Mouse (Mus musculus) NIH3T3 (cell line): Measurements from ENCODE around the gene Gm26992.

Experiments used
- DNase-seq: peaks from one replicate; pipeline ENCODE4 v3.0.0-alpha.2; 2012; ENCODE audit warnings: low read depth

The Gm26992 gene

DNA sequence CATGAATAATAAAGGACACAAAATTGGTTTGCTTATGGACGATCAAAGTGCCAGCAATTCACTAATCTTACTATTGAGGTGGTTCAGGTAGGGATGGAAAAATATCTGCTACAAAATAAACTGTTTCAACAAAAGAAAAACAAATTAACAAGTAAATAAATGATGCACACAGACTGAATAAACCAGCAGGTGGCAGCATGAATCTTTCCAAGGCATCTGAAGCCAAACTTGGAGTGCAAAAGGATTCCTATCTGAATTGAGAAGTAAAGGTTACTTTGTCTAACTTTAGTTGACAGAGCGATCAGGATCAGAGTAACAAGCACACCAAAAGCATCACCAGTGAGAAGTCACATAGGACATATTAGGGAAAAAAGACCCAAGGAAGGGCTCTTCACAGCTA is 62.2 kb downstream of the Gm26992 start:
- DNase-seq, result peak; percentile 76

DNA sequence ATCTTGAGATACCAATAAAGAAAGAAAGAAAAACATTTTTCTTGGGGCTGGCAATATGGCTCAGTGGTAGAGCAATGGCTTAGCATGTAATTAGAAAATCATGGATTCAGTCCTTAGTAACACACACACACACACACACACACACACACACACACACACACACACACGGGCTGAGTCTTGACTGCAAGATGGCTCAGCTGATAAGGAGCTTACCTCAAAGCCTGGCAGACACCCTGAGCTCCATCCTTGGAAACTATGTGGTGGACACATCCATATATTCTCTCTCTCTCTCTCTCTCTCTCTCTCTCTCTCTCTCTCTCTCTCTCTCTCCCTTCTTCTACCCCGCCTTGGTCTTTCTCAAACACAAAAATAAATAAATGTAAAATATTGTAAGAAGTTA is 69.0 kb downstream of the Gm26992 start:
- no peak for DNase-seq

DNA sequence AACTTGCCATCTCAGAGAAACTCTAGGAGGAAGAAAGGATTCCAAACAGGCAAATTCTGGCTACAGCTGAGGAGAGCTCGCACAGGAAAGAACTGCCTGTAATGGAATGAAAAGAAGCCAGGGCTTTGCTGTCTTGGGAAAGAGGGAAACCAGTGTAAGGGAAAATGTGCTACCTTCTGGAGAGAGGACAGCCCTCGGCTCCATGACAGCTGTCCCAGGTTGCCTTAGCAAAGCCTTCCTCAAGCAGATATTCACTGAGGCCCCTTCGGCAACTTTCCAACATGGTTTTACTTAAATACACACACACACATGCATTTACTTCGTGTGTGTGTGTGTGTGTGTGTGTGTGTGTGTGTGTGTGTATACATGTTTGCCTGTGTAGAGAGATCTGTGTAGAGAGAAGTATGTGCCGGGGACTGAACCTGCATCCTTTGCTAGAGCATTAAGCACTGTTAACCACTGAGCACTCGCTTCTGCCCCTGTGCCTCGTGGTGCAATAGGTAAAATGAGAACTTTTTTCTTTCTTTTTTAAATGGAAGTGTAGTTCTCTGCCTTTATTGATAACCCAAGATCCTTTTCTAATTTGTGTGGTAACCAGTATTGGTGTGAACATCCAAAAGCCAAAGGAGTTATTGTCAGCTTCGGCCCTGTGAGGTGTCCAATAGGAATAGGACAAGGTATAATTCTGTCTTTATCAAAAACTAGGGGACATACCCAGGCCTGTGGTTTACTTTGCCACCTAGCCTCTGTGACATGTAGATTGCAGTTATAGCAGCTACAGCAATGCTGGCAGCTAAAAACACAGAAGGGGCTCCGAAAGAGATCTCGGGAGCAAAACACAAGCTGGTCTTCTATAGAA is 70.8 kb downstream of the Gm26992 start:
- peak; percentile 27 for DNase-seq

DNA sequence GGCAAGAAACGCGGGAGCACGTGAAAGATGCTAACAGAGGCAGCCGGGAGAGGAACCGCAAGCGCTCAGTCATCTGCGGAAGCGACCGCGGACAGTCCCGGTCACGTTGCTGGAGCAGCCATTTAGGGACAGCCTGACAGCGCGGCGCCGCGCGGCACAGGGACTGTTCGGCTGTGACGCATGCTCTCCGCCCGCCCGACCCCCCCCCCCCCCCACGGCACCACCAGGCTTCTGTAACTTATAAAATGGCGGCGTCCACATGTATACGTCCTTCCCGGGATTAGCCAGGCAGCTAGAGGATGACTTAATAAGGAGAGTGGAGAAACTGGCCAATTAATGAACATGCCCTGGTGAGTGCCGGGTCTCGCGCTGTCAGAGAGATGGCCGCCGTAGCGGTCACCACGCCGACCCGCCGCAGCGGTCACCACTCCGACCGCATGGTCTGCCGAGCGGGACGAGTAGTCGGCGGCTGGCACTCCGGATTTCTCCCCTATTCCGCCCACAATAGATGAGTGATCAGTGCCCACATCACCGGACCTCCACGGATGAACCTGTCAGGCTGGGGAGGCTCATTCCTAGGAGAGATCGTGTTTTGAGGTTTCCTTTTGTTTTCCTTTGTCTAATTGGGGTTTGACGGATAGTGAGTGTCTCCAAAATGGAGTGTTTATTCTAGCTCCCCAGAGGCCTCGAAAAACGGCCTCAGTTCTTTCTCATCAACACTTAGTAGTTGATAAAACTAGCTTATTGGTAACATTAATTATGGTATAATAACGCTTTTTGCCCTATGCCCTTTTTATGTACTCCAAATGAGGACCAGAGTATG is 71.8 kb downstream of the Gm26992 start:
- DNase-seq, result peak; percentile 71

DNA sequence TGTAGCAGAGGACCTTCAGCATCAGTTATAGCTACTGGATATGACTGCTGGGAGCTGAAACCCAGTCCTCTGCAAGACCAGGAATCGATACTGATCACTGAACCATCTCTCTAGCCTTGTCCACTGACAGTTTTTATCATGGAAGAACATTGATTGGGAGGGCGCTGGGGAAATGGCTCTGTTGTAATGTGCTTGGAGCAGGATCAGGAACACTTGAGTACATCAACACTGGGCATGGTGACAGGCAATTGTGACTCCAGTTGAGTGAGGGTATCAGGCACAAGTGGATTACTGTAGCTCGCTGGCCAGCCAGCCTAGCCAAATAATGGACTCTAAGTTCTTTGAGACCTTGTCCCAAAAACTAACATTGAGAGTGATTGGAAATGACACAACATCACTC is 77.6 kb downstream of the Gm26992 start:
- DNase-seq, result no peak

DNA sequence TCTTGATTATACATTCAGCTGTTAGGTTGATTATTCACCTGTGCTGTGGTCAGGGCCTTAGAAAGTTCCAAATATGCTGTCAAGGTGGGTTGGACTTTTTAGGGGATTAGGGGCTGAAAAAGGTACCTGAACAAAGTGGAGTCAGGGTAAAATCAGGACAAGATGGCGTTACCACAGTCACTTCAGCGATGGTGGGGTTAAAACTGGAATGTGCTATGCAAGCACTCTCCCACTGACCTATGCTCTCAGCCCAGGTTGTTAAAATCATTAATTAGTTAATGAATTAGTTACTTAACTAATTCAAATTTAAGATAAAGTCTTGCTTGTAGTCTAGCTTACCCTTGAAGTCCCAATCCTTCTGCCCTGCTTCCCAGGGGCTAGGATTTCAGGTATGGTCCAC is 78.3 kb downstream of the Gm26992 start:
- DNase-seq, result no peak

DNA sequence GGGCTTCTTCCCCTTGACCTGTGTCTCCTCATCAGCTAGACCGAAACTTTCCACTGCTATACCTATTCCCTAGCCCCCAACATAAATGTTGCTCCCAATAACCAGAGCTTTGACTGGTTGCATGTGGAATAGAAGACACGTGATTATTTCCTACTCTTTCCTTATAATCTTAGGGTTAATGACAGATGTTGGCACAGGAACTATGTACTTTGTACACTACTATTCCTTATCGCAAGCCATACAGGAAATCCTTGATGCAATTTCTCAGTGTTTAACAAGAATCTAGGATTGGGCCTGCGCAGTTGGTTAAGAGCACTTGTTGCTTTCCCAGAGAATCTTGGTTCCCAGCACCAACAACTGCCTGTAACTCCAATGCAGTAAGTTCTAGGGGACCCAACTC is 86.4 kb downstream of the Gm26992 start:
- no peak for DNase-seq

DNA sequence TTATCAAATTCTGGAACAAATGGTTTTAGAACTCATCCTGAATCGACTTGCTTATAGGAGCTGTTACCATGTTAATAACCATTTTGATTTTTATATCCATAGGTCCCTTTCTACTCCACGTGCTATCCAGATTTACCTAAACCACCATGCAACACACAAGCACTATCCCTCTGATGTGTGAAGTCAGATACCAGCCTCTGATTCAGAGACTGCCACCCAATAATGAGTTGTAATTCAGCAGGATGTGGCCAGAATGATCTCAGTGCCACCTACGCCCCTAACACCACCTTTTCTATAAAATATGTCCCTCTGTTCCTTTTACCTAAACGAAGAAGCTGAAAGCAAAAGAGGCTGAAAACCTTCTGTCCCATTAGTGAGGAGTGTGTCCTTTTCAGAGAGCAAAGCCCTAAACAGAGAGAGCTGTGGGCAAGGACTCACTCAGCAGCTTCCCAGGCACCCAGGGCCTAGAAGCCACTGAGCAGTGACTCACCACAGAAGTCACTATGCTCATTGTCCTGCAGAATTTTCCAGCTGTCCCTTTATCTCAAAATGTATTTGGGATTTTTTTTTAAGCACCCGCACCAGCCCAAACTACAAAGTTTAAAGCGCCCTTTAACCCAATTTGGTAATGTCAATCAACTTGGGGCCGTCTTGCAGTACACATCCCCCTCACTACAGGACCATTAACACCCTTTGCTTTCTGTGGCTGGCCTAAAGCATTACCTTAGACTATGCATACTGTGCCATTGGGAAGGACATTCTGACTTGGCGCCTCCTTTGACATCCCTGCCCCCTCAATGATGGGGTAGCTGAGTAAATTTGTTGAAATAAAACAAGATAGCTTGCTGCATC is 87.6 kb downstream of the Gm26992 start:
- no peak for DNase-seq

DNA sequence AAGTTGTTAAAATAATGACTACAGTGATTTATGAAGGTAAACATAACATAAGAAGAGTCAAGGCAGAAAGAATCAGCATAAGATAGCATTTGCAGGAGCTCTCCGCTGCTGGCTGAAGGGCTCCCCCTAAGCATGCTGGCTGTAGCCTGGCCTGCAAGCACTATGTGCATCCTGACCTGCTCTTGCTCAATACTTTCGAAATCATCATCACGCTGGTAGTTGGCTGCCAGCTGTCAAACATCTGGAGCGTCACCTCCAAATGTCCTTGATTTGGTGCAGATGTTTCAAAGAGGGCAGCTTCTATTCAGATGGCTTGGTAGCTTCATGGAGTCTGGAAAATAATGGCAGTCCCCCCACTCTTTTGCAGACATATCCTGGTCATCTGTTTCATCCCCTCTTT is 93.0 kb downstream of the Gm26992 start:
- peak; percentile 84 for DNase-seq

DNA sequence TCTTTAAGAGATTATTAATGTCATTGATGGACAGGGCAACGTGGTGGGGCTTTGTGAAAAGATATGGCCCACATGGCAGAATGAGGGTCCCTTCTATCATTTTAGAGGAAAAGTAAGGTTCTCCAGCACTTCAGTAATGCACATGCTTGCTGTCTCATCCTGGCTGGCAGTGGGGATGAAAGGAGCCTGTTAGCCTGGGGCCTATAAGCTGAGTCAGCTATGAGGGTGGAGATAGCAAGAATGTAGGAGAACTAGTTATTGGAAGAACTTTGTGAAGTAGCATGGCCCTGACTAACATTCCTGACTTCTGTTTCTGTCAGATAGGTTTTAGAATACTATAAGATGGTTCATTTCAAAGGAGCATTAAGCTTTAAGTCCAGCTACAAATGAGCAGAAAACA is 93.5 kb downstream of the Gm26992 start:
- peak; percentile 75 for DNase-seq

DNA sequence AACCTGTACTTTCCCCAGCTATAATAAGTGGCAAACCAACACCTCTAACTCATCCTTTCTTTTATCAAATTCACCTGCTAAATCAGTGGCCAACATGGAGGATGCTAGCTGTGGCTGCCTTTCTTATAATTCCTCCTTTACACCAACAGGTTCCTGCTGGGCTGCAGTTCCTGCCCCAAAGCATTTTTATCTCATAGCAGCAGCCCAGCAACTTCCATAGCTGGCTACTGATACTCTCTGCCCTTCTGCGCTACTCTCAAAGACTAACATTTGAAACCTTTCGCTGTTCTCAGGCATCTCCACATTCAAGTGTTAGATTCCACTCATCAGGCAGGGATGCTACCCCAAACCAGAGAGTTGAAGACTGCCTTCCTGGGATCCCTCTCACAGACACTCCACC is 97.0 kb downstream of the Gm26992 start:
- no peak for DNase-seq

DNA sequence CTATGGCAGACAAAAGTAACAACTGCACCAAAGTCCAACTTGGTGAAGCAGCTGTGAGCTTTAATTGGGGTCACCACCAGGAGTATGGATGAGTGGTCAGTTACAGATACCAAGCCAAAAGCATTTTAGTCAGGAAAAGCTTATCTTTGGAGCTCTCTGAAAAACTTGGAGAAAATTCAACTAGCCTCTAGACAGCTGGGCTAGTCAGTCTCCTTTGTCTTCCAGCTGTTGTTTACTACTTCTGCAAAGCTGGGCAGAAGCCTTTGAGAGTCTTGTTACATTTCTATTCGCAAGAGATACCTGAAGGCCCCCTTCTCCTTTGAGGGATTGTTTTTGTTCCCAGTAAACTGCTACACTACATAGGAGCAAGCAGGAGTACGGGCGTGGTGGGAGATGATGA is 97.7 kb downstream of the Gm26992 start:
- peak; percentile 4 for DNase-seq

DNA sequence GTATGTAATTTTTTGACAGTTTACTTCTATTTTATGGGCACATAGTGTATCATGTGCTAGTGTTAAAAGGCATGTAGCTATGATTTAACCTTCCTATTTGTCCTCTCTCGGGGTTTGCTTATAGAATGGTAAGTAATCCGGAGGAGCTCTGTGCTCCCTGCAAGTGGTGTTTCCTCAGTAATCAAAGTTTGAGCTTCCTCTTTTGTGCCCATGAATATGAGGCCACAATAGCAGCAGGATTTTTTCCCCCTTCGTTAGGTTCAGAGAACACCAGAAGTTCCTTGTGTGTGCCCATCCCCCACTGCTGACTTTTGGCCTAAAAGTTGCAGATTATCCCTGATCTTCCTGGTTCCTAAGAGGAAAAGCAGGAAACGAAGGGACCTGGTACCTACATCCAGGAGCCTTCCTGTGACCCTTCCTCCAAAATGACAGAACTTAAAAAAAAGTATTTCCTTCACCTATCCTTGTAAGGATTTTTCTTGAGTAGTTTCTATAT is 99.5 kb downstream of the Gm26992 start:
- no peak for DNase-seq

DNA sequence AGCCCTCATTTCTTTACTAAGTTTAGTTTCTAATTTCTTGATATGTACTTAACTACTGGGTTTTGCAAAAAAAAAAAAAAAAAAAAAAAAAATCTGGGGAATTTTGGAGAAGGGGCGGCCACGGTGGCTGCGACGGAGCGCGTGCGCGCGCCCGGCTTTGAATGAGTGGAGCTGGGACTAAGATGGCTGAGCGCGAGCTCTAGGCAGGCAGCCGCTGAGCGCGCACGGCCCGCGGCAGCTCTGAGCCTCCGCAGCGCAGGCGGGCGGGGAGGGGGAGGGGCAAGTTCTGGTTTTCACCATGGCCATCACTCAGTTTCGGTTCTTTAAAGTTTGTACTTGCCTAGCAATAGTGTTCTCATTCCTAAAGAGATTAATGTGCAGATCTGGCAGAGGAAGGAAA is 107.4 kb downstream of the Gm26992 start:
- no peak for DNase-seq
